Mouse (Mus musculus) liver, embryonic 14.5 days (tissue): ENCODE measurements around the gene Lingo1.

Source experiments
- CTCF ChIP-seq: IDR thresholded peaks from 2 replicates; pipeline ENCODE4 v1.5.1; 2016; ENCODE audit warnings: antibody characterized with exemption, low read depth, control low read depth
- EP300 ChIP-seq: IDR thresholded peaks from 2 replicates; pipeline ENCODE4 v1.6.1; 2016; ENCODE audit warnings: antibody characterized with exemption, low read depth

GRCm38 (mm10) chr9:56700866-56701265, 95.4 kb downstream of the Lingo1 start:
- TF ChIP-seq EP300 (no peak), CTCF (no peak)
